Mouse (Mus musculus): ENCODE measurements around the gene Acsm5. TPM values are rescaled to one million over a fixed set of nuclear protein-coding genes. Genes with fewer than 3 reads are reported as not detected.
A peak's percentile ranks its signal among the peaks of the same experiment; 100 is the strongest.

Gene Acsm5
- total and polyA plus RNA-seq, 2 experiments from 2014 or later, result not detected

DNA sequence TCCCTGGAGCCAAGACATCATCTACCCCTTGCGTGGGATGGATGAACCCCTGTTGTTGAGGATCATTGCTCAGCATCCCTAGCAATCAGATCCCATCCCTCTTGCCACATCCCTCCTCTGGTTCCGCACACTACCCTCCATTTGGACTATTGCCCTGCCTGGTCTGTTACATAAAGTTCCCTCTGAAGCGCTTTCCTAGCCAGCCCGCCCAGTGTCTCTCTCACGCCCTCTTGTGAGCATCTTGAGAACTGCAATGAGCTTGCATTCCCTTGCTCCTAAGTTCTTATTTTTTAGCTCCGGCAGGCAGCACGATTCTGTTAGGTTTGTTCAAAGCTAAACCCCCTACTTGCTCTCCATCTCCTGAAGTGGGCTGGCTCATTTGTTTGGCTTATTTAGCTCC is 6.2 kb upstream of the Acsm5 start:
- Histone ChIP-seq H3K9ac (no peak overlapping the region), H3K36me3 (ENCODE audit: insufficient read depth) (no peaks in the 10 kb centered on the region), H3K27ac (ENCODE audit: low read depth, low read length) (no peak overlapping the region), H3K4me1 (ENCODE audit: insufficient read depth) (no peaks in the 10 kb centered on the region), H3K4me2 (ENCODE audit: low read depth) (no peak overlapping the region), H3K9me3 (ENCODE audit: low read length) (no peaks in the 10 kb centered on the region), H3K27me3 (ENCODE audit: insufficient read depth, low read length) (no peaks in the 10 kb centered on the region), H3K4me3 (ENCODE audit: low read depth, low read length) (no peak overlapping the region)
- 22% methylated on average over 7 of the region's 7 CpGs for WGBS
- no peak for ATAC-seq
- peak; percentile 75 for TF ChIP-seq CTCF (IDR thresholded peaks at IDR 0.05; ENCODE audit: low read depth)
- DNase-seq, result peak; percentile 70

DNA sequence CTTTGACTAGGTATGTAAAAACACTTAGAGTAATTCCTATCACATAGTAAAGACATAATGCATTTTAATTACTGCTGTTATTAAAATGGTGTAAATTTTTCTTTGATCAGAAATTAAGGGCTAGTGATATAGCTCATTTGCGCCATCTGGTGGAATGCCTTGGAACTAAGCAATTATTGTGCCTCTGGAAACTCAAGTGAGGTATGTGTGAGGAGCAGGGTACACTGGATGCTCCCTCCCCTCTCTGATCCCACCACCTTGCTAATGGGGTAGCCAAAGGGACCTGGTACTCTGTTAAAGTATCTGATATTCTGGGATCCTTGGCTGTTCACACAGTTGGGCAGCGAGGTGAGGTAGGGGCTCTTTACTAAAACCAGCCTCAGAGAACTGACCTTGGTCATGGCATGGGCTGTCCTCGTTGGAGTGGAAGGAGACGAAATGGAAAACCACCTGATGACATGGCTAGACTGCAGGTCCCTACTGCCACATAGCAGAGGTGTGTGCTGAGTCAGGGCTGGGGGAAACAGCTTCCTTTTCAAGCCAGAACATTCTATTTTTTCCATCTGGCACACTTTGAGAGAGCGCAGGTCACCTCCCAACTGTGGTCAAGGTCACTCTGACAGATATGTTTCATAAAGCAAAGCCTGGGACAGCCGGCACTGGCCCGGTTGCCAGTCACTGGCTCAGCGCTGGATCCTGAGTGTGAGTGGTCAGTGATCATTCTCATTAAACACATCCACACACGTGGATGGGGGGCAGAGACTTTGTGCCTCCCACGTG is 3.6 kb upstream of the Acsm5 start:
- WGBS, result 71% methylated on average over 10 of the region's 10 CpGs

DNA sequence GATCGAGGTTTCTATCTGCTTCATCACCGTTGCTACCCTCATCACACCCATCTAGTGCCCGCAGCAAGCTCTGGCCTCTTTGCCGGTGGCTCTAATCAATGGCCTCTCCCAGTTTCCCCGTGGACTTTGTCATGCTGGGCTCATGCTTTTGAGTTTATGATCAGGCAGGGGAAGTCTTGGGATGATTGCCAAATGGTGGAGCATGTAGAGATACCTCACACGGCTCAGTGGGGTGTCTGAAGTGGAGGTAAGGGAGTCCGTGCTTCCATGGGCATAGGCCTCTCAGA is 3.0 kb upstream of the Acsm5 start:
- H3K4me1 ChIP-seq (ENCODE audit: insufficient read depth), result no peaks in the 10 kb centered on the region
- no peak for TF ChIP-seq CTCF (IDR thresholded peaks at IDR 0.05; ENCODE audit: low read depth)
- H3K27ac ChIP-seq (ENCODE audit: low read depth, low read length), result no peak overlapping the region
- no peak overlapping the region for H3K9ac ChIP-seq
- no peaks in the 10 kb centered on the region for H3K36me3 ChIP-seq (ENCODE audit: insufficient read depth)
- H3K27me3 ChIP-seq (ENCODE audit: insufficient read depth, low read length), result no peaks in the 10 kb centered on the region
- no peaks in the 10 kb centered on the region for H3K9me3 ChIP-seq (ENCODE audit: low read length)
- H3K4me2 ChIP-seq (ENCODE audit: low read depth), result no peak overlapping the region
- DNase-seq (no peak), ATAC-seq (no peak)
- H3K4me3 ChIP-seq (ENCODE audit: low read depth, low read length), result no peak overlapping the region
- WGBS, result 88% methylated on average over 7 of the region's 7 CpGs

More for the DNA sequence above, 3.6 kb upstream of the Acsm5 start:
- H3K36me3 ChIP-seq (ENCODE audit: insufficient read depth), result no peaks in the 10 kb centered on the region
- H3K4me1 ChIP-seq (ENCODE audit: insufficient read depth), result no peaks in the 10 kb centered on the region
- no peak overlapping the region for H3K4me3 ChIP-seq (ENCODE audit: low read depth, low read length)
- ATAC-seq (no peak), DNase-seq (peak; percentile 84)
- H3K27me3 ChIP-seq (ENCODE audit: insufficient read depth, low read length), result no peaks in the 10 kb centered on the region
- TF ChIP-seq CTCF (IDR thresholded peaks at IDR 0.05; ENCODE audit: low read depth), result peak; percentile 84
- no peaks in the 10 kb centered on the region for H3K9me3 ChIP-seq (ENCODE audit: low read length)
- H3K9ac ChIP-seq, result no peak overlapping the region
- H3K4me2 ChIP-seq (ENCODE audit: low read depth), result no peak overlapping the region
- H3K27ac ChIP-seq (ENCODE audit: low read depth, low read length), result no peak overlapping the region

DNA sequence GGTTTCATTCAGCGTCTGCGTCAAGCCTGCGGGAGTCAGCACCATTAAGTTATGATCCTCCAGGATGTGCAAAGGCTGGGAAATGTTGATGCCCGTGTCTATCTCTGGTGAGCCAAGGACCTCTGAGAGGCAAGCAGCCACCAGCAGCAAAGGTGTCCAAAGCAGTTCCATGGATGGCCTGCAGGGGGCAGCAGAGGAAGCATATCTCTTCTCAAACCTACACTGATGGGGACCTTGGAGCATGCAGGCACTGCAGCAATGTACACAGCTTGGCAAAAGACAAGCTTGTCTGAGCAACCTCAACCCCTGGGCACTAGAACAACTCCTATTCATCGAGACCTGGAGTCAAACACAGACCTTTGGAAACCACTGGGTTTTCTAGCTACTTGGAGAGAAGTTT is 391 bp downstream of the Acsm5 start:
- Histone ChIP-seq H3K27me3 (ENCODE audit: insufficient read depth, low read length) (no peaks in the 10 kb centered on the region), H3K4me2 (ENCODE audit: low read depth) (no peak overlapping the region), H3K9me3 (ENCODE audit: low read length) (no peaks in the 10 kb centered on the region), H3K4me3 (ENCODE audit: low read depth, low read length) (no peak overlapping the region), H3K4me1 (ENCODE audit: insufficient read depth) (no peaks in the 10 kb centered on the region), H3K9ac (no peak overlapping the region), H3K27ac (ENCODE audit: low read depth, low read length) (no peak overlapping the region), H3K36me3 (ENCODE audit: insufficient read depth) (no peaks in the 10 kb centered on the region)
- peak; percentile 63 for DNase-seq
- WGBS, result 51% methylated on average over 5 of the region's 5 CpGs
- ATAC-seq, result no peak
- peak; percentile 83 for TF ChIP-seq CTCF (IDR thresholded peaks at IDR 0.05; ENCODE audit: low read depth)

DNA sequence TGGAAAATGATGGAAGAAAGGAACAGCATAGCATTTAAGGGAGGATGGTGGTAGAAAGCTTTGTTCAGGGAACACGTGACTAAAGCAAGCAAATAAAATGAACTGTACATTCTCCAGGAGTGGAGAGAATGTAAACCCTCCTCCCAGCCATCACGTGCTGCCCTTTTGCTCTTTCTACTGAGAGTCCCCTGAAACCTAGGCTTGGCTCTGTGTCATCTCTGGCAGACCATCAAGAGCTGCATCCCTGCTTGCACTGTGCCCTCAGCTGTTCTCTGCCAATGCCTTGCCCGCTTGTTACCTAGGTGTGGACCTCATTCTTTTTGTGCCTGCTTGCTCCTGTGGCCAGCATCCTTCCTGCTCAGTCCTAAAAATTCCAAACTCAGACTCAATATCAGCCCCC is 2.6 kb downstream of the Acsm5 start:
- Histone ChIP-seq H3K4me2 (ENCODE audit: low read depth) (no peak overlapping the region), H3K36me3 (ENCODE audit: insufficient read depth) (no peaks in the 10 kb centered on the region), H3K27me3 (ENCODE audit: insufficient read depth, low read length) (no peaks in the 10 kb centered on the region), H3K27ac (ENCODE audit: low read depth, low read length) (no peak overlapping the region), H3K9ac (no peak overlapping the region), H3K4me3 (ENCODE audit: low read depth, low read length) (no peak overlapping the region), H3K4me1 (ENCODE audit: insufficient read depth) (no peaks in the 10 kb centered on the region), H3K9me3 (ENCODE audit: low read length) (no peaks in the 10 kb centered on the region)
- no peak for TF ChIP-seq CTCF (IDR thresholded peaks at IDR 0.05; ENCODE audit: low read depth)
- DNase-seq, result no peak
- ATAC-seq, result no peak
- 79% methylated on average over 3 of the region's 3 CpGs for WGBS

DNA sequence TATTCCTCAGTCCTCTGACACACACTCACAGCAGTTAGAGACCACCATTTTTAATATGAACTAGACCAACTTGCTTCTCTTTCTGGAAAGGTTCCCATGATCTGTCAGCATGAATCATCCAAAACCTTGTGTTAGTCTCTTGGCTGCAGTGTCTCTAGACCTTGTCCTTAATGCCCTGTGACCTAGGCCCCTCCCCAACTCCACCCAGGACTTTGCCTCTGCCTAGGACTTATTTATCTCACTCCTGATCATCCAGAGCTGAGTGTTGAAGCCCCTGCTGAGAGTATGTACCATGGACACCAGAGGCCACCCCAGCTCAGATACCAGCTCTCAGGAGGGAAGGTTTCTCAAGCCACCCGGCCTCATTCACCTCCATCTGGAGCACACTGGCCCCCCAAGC is 3.1 kb downstream of the Acsm5 start:
- H3K4me3 ChIP-seq (ENCODE audit: low read depth, low read length), result no peak overlapping the region
- no peak for DNase-seq
- no peaks in the 10 kb centered on the region for H3K9me3 ChIP-seq (ENCODE audit: low read length)
- ATAC-seq, result no peak
- 82% methylated on average over 1 of the region's 1 CpGs for WGBS
- no peak overlapping the region for H3K9ac ChIP-seq
- no peaks in the 10 kb centered on the region for H3K36me3 ChIP-seq (ENCODE audit: insufficient read depth)
- H3K27ac ChIP-seq (ENCODE audit: low read depth, low read length), result no peak overlapping the region
- no peaks in the 10 kb centered on the region for H3K27me3 ChIP-seq (ENCODE audit: insufficient read depth, low read length)
- no peak for TF ChIP-seq CTCF (IDR thresholded peaks at IDR 0.05; ENCODE audit: low read depth)
- no peak overlapping the region for H3K4me2 ChIP-seq (ENCODE audit: low read depth)
- H3K4me1 ChIP-seq (ENCODE audit: insufficient read depth), result no peaks in the 10 kb centered on the region

DNA sequence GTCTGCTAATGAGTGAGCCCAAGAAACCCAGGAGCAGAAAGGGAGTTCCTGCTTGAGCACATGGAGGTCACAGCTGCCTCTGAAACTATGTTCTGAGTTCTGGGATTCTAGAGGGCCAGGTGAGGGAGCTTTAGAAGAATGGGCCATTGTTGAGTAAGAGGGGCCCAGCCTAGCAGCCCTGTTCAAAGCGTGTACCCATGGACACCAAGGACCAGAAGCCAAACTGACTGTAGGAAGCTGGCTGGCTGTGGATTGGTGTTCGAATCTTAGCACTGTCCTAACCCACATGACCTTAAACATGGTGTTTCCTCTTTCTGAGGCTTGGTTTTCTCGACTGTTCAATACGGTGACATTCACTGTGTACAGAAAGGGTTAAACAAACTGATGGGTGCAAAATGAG is 4.1 kb downstream of the Acsm5 start, which contains the start of gene Pdilt:
Pdilt (minus strand) TSS at position 101 of the 400 bp plus-strand sequence.
- Histone ChIP-seq H3K27me3 (ENCODE audit: insufficient read depth, low read length) (no peaks in the 10 kb centered on the region), H3K9ac (no peak within 1 kb of the TSS), H3K4me2 (ENCODE audit: low read depth) (no peak within 1 kb of the TSS), H3K4me1 (ENCODE audit: insufficient read depth) (no peaks in the 10 kb centered on the region), H3K27ac (ENCODE audit: low read depth, low read length) (no peak within 1 kb of the TSS), H3K36me3 (ENCODE audit: insufficient read depth) (no peaks in the 10 kb centered on the region), H3K9me3 (ENCODE audit: low read length) (no peaks in the 10 kb centered on the region), H3K4me3 (ENCODE audit: low read depth, low read length) (no peak within 1 kb of the TSS)
- DNase-seq (no peak), ATAC-seq (no peak)
- TF ChIP-seq CTCF (IDR thresholded peaks at IDR 0.05; ENCODE audit: low read depth), result no peak
- 81% methylated on average over 4 of the region's 4 CpGs for WGBS

Measured in forebrain, postnatal 0 days (tissue).